Mouse (Mus musculus): ENCODE results near the gene Gli3. TPM values are rescaled to one million over a fixed set of nuclear protein-coding genes. Genes with fewer than 3 reads are reported as not detected.

Gene Gli3
- total RNA-seq, 2 experiments from 2014 or later = 1.4 TPM

DNA sequence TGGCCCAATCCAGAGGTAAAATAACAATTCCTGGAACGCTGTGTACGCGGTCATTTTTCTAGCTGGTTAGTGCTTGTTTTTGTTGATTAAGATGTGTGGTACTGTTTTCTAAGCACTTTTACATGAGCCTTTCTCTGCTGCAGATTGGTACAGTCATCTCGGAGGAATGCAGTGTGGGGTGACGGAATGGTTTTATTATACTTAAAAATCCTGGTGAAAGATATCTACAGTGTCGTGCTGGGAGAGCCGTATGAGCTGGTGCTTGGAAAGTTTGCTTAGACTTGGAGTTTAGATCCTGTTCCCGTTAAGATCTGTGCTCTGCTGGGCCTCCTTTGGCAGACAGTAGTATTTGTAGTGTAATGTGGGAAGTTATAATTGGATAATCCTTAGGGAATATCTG, 51.0 kb downstream of the Gli3 start:
- intact Hi-C loops (cut with DNase I) = no loop called here
- Histone ChIP-seq H3K27ac (no peak overlapping the region), H3K4me3 (no peak overlapping the region)
- no peak for DNase-seq
- no peak for TF ChIP-seq CTCF (IDR thresholded peaks at IDR 0.05)

- no peak for DNase-seq
- no peak overlapping the region for H3K4me3 ChIP-seq
- no peak for TF ChIP-seq CTCF (IDR thresholded peaks at IDR 0.05)
- H3K27ac ChIP-seq = no peak overlapping the region
- intact Hi-C loops (cut with DNase I) = no loop called here
These were observed 54.2 kb downstream of the Gli3 start for GRCm38 (mm10) chr13:15517048-15517760.

DNA sequence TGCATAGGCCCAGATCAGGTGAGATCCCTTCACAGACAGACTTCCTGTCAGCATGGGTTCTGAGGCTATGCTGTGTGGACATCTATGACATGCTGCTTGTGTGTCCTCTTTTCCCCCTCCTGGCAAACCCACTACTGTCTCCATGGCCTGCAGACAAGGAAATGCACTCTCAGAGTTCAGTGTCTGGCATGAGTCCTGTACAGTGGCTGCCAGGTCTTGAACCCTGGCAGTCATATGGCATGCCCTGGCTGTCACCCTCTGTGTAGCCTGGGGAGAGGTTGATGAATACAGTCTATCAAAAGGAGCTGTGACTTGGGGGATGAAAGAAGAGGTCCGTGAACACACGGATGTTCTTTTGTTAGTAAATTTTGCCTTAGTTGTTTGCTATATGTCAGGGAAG, 57.3 kb downstream of the Gli3 start:
- TF ChIP-seq CTCF (IDR thresholded peaks at IDR 0.05) = no peak
- no peak for DNase-seq
- no peak overlapping the region for H3K27ac ChIP-seq
- H3K4me3 ChIP-seq = no peak overlapping the region
- intact Hi-C loops (cut with DNase I) = no loop called here

GRCm38 (mm10) chr13:15522153-15522552, 59.1 kb downstream of the Gli3 start:
- intact Hi-C loops (cut with DNase I) = no loop called here
- no peak for TF ChIP-seq CTCF (IDR thresholded peaks at IDR 0.05)
- Histone ChIP-seq H3K27ac (no peak overlapping the region), H3K4me3 (no peak overlapping the region)
- DNase-seq = no peak

- TF ChIP-seq CTCF (IDR thresholded peaks at IDR 0.05) = no peak
- Histone ChIP-seq H3K27ac (no peak overlapping the region), H3K4me3 (no peak overlapping the region)
- intact Hi-C loops (cut with DNase I) = no loop called here
- DNase-seq = no peak
These were observed 61.2 kb downstream of the Gli3 start for GRCm38 (mm10) chr13:15524208-15524607.

DNA sequence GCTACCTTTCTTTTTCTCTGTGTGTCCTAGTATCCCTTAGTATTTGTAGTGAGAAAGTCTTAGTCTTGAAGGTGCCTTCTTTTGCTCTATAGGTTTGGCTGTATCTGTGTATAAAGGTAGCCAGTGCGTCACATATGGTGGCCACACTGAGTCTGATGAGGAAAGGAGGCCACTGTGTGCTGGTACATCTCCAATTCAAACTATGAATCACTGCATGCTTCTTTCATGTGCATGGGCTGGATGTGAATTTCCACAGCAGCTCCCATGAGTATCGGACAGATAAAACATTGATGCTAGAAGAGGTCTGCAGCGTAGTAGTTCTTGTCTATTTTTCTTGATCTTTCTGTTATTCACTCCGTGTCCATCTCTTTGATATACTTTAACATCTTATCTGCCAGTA, 63.7 kb downstream of the Gli3 start:
- intact Hi-C loops (cut with DNase I) = no loop called here
- TF ChIP-seq CTCF (IDR thresholded peaks at IDR 0.05) = no peak
- no peak overlapping the region for H3K4me3 ChIP-seq
- DNase-seq = no peak
- H3K27ac ChIP-seq = no peak overlapping the region

DNA sequence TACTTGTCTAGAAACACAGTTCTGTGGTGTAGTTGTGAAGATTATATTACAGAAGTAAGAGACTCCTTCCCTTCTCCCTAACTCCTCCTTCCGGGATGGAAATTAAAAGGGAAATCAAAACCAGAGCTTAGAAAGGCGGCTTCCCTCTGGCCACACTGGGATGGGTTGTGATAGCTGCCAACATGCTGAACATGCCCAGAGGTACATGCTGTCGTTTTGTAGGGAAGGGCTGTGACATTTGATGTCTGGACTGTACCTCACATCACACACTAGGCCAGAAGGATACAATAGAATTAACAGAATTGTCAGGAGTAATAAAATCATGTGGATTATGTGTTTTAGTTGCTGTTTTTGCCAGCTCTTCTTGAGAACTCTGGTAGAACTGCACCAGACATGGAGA, 68.5 kb downstream of the Gli3 start:
- intact Hi-C loops (cut with DNase I) = no loop called here
- Histone ChIP-seq H3K27ac (no peak overlapping the region), H3K4me3 (no peak overlapping the region)
- no peak for DNase-seq
- TF ChIP-seq CTCF (IDR thresholded peaks at IDR 0.05) = no peak

DNA sequence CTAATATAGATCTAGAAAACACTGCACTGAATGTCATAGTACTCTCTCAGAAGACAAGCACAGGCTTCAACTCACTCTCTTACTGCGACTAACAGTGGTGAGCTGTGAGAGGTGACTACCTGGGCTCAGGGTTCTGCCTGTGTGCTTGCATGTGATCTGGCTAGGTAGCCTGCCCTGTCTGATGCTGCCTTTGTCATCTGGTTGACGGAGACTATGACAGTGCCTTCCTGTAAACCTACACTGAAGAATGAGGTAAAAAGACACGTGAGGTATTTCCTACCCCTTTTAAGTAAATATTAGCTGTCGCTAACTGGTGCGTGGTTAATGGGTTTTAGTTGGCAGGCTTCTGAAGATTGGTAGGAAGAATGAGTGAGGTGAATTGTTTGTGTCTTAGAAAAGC, 74.2 kb downstream of the Gli3 start:
- DNase-seq = no peak
- intact Hi-C loops (cut with DNase I) = no loop called here

GRCm38 (mm10) chr13:15537611-15538010, 74.6 kb downstream of the Gli3 start:
- Histone ChIP-seq H3K27ac (no peak overlapping the region), H3K4me3 (no peak overlapping the region)
- intact Hi-C loops (cut with DNase I) = no loop called here
- no peak for DNase-seq
- no peak for TF ChIP-seq CTCF (IDR thresholded peaks at IDR 0.05)

More for the DNA sequence above, 74.2 kb downstream of the Gli3 start:
- TF ChIP-seq CTCF (IDR thresholded peaks at IDR 0.05) = no peak
- Histone ChIP-seq H3K4me3 (no peak overlapping the region), H3K27ac (no peak overlapping the region)

- no peak for DNase-seq
- H3K27ac ChIP-seq = no peak overlapping the region
- TF ChIP-seq CTCF (IDR thresholded peaks at IDR 0.05) = no peak
- intact Hi-C loops (cut with DNase I) = no loop called here
- H3K4me3 ChIP-seq = no peak overlapping the region
These were observed 75.4 kb downstream of the Gli3 start for GRCm38 (mm10) chr13:15538389-15538788.

DNA sequence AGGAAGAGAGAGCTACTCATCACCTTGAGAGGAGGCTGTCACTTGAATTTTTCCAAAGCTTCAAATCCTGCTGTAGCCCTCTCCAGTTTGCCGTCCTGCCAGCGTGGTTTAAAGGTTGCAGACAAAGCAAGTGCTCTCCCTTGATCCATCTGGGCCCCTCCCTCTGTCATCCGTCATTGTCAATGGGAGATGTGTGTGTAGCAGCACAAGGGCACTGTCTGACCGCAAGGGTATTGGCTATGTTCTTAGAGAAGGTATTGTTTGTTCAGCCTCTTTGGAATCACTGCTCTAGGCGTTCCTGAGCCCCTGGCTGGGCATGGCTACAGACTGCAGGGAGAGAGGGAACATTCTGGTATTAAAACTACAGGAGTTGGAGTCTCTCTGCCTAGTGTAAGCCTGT, 79.0 kb downstream of the Gli3 start:
- no peak for DNase-seq
- intact Hi-C loops (cut with DNase I) = no loop called here
- Histone ChIP-seq H3K27ac (no peak overlapping the region), H3K4me3 (no peak overlapping the region)
- no peak for TF ChIP-seq CTCF (IDR thresholded peaks at IDR 0.05)

DNA sequence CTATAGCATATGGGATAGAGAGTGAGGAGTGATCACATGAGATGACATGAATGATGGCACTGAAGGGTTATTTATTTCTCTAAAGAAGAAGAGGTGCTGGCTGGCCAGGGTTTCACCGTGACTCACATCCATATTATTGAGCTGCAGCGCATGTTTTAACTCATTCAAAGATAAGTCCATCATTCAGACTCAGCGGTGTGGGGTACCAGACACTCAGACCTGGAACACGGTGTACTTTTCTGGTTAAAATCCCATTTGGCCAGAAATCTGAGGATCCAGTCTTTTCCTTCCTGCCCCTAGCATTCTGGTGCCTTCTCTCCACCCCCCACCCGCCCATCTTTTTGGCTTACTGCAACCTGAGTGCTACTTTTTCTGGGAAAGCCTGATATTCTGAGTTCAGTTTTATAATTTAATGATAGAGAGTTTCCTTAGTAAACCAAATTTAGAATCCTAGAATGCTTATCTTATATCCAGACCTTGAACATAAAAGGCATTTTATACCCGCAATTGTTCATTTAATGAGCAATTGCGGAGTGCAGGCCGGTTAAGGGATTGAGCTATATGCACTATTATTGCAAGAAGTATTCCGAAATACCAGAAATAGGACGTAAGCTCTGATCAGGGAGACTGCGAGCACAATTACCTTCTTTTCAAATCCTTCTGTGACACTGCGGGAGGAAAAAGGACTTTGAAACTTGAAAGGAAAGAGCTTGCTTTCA, 80.3 kb downstream of the Gli3 start:
- no peak overlapping the region for H3K27ac ChIP-seq
- intact Hi-C loops (cut with DNase I) = no loop called here
- H3K4me3 ChIP-seq = no peak overlapping the region
- DNase-seq = no peak
- TF ChIP-seq CTCF (IDR thresholded peaks at IDR 0.05) = no peak

DNA sequence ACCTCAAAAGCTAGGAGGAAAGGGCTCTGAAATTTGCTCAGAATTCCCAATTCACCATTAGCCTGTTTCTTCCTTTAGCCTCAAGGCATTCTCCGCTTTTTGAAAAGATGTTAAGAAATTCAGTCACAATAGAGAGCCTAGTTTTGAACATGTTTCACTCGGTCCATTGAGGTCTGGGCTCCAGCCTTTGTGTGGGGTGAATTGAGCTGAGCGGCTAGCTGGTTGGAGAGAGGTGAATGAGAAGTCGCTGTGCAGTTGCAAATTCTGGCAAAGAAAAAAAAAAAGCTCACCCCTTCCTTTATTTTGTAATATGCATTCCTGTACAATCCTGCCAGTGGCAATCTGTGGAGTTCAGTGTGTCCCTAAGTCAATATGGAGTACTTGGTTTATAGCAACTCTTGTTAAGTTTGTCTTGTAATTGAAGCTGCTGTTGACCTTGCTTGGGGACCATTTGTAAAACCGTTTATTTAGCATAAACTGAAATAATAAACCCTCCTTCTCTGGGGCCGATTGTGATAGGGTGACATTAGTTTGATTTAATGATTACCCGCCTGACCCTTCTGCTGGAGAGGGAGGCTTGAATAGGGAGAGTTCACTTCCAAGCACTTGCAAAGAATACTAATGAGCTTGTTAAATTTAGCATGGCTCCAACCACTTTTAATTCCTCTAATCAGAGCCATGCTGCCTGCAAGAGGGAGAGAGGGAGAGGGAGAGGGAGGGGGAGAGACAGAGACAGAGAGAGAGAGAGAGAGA, 81.0 kb downstream of the Gli3 start:
- intact Hi-C loops (cut with DNase I) = no loop called here
- DNase-seq = no peak
- TF ChIP-seq CTCF (IDR thresholded peaks at IDR 0.05) = no peak
- no peak overlapping the region for H3K27ac ChIP-seq
- H3K4me3 ChIP-seq = no peak overlapping the region
